Mouse (Mus musculus): ENCODE measurements around the gene Cox10.

DNA sequence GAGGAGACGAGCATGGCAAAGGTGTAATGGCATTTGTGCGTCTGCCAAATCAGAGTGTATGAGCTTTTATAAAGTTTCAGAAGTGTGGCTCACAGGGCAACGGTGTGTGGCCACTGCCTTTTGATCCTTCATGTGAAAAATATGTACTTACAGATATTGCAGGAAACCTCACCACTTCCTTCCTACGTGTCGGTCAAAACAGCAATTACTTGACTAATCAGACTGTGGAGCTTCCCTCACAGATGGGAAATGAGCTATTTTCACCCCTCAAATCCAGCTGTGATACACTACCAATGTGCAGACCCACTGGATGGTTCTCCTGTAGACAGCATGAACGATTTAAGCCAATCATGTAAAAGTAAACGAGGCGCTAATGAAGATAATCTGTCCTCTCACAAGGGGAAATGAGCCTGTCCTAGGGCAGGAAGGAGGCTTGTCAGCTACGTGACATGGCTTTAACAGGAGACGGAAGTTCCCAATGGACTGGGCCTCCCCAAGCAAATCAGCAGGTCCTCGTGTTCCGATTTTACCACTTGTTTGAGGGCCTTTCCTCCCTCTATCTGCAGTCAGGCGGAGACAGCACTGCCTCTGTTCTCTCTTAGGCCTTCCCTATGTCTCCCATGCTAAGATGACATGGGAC lies 103.9 kb downstream of the Cox10 start:
- no peak for TF ChIP-seq CTCF (IDR thresholded peaks at IDR 0.05)
- TF ChIP-seq EP300 (IDR thresholded peaks at IDR 0.05), result no peak
